Mouse (Mus musculus): Measurements from ENCODE around the gene Skil.
"Not testable (repeated sequence)": the region's sequence is repeated elsewhere in the genome, so short reads cannot be mapped to it uniquely, and the experiment has no call there.

Skil gene

DNA sequence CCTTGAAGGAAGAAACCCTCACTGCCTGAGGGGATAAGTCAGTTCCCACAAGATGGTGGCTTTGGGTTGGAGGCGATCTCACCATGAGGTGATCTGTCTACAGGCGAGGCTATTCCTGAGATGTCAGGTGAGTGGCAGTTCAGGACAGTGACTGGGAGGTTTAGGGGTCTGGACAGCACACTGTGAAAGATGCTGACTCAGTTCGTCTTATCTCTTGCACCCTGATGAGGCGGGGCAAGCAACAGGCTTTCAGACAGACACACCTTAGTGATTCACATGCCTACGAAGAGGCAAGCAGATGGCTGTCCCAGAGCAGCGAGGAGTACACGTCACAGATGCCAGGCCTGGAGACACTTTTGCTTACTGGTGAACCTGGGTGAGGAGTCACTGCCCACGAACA is 39.4 kb downstream of the Skil start:
- DNase-seq, result no peak

DNA sequence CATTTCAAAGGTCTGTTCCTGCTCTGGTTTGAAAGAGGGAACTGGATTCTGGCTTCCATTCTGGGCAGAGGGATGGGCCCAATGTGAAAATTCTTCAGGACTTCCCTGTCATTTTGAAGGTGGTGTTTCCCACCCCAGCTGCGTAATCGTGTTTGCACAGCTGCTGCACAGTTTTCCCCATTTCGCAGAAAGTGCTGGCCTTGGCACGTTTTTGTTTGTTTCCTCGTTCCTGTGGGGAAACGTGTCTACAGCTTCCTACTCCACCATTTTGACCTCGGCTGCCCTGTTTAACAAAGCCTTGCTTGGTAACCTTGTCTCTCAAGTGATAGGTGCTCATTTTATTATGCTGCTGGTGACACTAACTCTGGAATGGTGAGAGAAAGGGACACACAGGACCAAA is 39.8 kb downstream of the Skil start:
- no peak for DNase-seq

DNA sequence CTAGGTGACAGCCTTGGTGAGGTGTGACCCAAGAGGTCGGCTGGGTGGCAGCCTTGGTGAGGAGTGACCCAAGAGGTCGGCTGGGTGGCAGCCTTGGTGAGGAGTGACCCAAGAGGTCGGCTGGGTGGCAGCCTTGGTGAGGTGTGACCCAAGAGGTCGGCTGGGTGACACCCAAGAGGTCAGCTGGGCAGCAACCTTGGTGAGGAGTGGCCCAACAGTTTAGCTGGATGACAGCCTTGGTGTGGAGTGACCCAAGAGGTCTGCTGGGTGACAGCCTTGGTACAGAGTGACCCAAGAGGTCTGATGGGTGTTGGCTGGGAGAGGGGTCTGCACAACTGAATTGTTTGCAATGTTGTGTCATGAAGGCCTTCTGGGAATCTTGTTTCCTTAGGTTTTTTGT is 41.7 kb downstream of the Skil start:
- not testable (repeated sequence) for DNase-seq

DNA sequence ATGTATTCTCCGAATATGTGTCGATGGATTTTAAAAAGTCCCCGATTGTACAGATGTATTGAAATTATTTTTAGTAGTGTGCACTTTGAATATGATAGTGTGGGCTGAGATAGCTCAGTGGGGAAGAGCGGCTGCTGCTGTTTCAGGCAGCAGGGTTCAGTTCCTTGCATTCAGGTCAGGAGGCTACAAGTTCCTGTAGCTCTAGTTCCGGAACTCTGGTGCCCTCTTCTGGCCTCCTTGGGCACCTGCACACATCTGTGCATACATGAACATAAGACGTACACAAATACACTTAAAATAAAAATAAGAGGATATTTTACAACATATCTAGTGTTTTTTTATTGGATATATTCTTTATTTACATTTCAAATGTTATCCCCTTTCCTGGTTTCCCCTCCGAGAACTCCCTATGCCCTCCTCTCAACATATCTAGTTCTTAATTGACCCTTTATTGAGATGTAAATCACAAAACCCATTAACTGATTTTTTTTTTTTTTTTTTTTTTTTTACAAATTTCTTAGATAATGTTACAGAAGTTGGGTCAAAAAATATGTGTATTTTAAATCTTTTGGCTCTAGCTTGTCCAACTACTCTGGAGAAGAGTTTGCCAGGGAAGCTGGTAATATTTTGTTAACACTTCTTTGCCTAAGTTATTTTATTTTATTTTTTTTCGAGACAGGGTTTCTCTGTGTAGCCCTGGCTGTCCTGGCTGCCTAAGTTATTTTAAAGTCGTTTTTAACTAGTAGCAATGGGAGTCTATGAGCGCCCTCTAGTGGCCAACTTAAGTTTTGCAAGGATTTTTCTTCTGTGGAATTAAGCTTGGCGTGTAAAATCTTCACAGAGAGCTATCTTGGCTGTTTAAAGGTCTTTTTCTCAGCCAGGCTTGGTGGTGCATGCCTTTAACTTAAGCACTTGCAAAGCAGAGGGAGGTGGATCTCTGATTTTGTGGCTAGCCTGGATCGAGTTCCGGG is 43.9 kb downstream of the Skil start:
- peak; percentile 78 for DNase-seq

DNA sequence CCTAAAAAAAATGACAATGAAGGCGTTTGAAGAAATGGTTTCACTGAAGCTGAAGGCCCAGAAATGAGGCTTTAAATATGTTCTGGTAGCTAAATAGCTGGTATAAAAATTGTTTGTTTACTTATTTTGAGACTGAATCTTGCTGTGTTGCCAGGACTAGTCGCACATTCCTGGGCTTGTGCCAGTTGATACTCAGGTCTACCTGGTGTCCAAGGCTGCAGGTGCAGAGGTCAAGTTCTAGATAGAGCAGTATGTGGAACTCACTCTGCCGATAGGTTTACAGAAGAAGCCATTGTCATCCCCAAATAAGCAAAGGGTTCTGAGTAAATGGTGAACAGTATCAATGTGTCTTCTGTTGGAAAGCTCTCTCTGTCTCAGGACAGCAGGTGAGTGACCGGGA is 46.8 kb downstream of the Skil start:
- no peak for DNase-seq

DNA sequence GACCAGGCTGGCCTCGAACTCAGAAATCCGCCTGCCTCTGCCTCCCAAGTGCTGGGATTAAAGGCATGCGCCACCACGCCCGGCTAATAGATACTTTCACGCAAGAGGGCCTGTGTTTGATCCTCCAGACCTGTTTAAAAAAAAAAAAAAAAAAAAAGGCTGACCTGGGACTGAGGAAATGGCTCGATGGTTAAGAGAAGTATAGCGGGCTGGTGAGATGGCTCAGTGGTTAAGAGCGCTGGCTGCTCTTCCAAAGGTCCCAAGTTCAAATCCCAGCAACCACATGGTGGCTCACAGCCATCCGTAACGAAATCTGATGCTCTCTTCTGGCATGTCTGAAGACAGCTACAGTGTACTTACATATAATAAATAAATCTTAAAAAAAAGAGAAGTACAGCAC is 50.4 kb downstream of the Skil start:
- DNase-seq, result not testable (repeated sequence)

DNA sequence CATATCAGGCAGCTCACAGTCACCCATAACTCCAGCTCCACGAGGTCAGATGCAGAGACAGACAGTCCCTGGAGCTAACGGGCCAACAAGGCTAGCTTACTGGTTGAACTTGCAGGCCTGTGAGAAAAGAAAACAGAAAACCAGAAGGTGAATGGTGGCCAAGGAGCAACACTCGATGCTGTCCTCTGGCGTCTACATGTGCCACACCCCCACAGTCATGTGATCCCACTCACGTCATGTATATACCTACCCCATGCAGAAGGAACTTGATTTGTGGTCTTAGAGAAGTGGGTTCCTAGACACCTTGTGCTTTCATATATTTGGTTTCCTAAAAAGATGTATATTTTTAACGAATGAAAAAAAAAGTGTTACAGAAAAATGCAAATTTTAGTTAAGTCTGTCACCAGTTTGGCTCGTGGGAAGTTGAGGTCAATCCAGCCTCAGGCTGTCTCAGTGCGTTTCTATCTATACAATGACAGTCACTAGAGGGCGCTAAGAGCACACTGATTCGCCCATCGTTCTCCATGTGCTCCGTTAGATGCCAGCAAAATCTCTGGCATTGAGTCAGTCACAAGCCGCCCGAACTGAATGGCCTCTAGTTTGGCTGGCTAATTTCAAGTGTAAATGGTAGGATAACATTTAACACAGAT is 50.9 kb downstream of the Skil start:
- peak; percentile 60 for DNase-seq

DNA sequence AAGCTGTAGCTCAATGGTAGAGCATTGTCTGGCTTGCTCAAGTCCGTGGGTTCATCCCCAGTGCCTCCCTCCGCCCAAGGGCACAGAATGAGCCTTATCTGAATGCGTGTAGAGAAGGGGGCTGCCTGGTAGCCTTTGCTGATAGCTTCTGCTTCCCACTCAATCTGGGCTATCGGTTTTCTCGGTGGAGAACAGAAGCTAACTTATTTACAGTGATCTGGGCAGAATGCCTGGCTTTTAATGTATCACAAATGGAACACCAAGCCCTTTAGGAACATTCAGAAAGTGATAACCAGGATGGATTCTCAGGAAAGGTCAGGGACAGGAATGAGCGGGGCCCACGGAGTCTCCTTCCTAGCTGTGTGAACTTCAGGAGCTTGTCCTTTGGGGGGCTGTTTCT is 53.7 kb downstream of the Skil start:
- DNase-seq, result no peak

DNA sequence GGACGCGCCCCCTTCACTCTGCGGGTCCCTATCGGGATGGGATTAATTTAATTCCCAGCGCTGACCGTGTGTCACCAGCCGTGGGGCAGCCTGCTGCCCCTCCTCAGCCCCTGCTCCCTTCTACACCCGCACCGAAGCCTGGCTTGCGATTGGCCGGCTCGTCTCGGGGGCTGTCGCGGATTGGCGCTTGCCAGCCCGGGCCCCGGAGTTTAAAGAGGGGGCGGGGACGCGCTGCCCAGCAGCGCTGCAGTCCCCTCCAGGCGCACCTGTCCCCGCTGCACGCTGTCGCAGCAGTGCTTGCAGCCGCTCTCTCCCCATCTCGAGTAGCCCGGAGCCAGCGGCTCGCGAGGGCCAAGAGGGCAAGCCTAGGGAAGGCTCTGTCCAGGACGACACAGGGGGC is 54.8 kb downstream of the Skil start, which contains the start of gene Cldn11:
Gene Cldn11 (plus strand): TSS at position 215 of the 400 bp plus-strand sequence.
- peak; percentile 64 for DNase-seq

DNA sequence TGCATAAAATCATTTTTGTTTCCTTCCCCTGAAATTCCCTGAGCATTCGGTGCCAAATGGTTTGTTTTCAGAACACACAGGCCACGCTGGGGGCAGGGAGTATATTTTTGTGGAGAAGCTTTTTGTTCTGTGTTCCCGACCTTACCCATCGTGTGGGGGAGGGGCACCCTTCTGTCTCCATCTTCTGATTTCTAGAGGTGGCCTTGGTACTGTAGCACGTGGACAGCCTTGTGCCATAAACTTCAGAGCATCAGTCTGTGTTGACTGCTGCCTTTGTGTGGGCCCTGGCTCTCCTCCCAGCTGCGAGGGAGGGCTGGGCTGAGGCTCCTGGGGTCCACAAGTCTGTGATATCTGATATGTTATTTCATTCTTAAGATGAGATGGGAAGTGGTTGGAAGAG is 57.2 kb downstream of the Skil start:
- no peak for DNase-seq

DNA sequence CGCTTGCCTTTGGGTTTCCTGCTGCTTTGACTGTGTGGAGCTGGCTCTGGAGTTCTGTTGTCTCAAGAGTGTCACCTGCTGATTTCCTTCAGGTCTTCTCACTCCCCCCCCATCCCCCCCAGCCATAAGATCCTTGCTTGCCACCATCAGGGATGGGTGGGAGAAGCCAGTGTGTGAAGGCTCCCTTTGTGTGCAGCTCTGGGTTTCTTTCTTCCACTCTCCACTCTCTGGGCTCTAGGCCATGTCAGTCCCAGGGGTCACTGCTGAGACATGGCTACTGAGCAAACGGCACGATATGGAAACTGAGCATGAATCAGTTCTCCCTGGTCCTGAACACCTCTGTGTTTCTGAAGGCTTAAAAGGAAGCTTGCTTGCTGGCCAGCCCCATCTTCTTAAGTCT is 61.3 kb downstream of the Skil start:
- DNase-seq, result no peak

DNA sequence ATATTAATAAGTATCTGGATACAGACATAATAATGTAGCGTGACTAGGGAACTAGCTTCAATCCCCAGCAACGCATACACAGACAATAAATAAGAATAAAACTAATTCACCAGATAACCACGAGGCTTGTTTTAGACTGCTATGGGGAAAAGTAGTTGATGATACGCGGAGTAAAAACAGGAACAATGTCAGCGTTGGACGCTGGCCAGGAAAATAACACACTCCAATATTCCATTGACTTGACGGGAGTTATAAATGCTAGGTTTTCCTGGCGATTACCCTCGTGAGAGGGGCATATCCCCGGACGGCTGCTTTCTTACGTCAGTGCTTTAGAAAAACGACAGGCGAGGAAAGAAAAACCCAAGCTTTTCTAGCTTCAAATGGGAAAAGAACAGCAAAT is 62.9 kb downstream of the Skil start:
- DNase-seq, result no peak

DNA sequence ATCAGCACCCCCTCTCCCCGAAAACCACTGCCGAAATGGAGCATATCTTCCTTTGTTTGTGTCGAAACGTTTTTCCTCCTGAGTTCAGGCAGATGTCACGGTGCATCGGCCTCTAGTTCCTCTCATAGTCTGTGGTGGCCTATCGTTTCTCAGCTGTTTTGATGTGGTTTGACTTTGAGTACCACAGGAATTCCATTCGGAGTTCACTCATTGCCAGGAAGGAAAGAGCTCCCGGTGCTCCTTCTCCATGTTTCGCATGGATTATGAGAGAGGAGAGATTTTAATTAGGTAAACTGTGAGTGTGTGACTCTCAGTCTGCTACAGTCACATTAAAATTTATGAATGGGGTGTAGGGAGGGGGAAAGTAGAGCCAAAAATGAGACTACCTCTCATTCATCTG is 65.2 kb downstream of the Skil start:
- no peak for DNase-seq

DNA sequence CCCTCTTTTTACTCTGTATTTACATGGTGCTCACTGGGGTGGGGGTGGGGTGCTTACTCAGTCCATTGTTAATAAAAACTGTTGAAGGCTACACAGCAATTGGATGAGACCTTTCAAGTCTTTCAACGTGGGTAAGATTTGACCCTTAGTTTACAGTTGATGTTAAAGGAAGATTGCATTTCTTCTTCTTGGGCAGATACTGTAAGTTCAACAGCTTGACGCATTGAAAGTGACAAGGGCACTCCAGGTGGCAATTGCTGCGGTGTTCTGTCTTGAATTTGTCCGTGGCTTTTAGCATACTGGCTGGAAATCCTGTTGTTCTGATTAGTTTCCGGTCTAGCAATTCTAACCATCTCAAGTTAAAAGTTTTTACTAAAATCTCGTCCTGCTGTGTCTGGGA is 66.5 kb downstream of the Skil start:
- no peak for DNase-seq

DNA sequence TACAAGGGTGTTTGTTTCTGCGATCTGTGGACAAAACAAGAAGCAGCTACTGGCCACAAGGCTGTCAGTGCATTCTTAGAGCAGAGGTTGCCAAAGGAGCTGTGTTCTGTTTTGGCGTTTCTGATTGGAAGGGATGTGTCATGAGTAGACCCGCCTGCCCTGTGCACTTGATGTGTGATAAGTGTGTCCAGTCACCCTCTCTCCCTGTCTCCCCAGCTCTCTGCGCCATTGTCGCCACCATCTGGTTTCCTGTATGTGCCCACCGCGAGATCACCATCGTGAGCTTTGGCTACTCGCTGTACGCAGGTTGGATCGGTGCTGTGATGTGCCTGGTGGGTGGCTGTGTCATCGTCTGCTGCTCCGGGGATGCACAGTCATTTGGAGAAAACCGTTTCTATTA is 68.0 kb downstream of the Skil start:
- DNase-seq, result no peak

DNA sequence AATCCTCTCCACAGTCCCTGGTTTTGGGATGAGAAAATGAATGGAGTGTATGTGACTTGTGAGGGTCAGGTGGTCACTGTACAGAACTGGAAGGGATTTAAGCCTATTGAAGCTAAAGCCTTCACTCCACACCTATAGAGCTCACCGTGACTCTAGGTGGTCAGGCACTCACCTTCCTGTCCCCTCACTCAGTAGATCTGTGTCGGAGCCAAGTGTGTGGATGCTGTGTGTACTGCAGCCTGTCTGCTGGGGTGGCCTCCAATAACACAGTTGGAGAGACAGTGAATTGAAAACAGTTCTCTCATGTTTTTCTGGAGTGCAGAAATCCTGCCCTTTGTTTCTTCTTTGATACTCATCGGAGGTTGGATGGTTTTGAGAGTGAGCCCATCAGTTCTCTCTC is 70.9 kb downstream of the Skil start:
- no peak for DNase-seq

DNA sequence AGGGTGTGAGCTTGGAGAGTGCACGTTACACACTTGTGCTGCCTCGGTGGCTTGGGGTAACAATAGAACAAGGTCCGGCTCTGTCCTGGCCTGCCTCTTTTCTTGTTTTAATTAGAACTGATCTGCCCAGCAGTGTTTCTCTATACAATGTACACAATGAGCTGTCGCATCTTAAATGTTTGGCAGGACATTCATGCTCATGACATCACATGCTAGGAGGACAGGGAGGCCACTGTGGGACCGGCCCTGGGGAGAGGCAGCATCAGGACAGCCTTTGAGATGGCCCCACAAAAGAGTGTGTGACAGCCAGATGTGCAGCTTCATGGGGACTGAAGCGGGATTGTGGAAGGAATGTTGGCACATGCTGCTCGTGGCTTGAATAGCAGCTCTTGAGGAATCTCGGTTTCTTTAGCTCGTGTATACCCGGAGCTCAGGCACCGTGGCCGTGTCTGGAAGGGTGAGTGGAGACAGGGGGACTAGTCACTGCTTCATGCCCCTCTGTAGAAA is 71.6 kb downstream of the Skil start:
- no peak for DNase-seq
